Mouse (Mus musculus) midbrain, embryonic 13.5 days (tissue): ENCODE measurements at regions not wholly inside any gene's neighbourhood (a gene's known extent, or its start where the extent isn't known, plus 50 kb on each side); places are given as distances from the start of the nearest gene placed in this dataset.

Experiments
- ATAC-seq: fragments of 200-750 bp; cut with Nextera tagmentation; 2 replicates; pipeline ENCODE4 v1.8.0; 2017; ENCODE audit warnings: mild to moderate bottlenecking, moderate TSS enrichment, moderate library complexity
- H3K27ac ChIP-seq: fragments of 300-500 bp; sonication (generic); 2 replicates; pipeline ENCODE4 v1.5.1; 2015; ENCODE audit warnings: inconsistent platforms, mild to moderate bottlenecking, moderate library complexity
- H3K27me3 ChIP-seq: fragments of 300-500 bp; sonication (generic); 2 replicates; pipeline ENCODE4 v1.6.1; 2015; ENCODE audit warnings: mild to moderate bottlenecking, inconsistent platforms
- H3K36me3 ChIP-seq: fragments of 300-500 bp; sonication (generic); 2 replicates; pipeline ENCODE4 v1.6.1; 2015; ENCODE audit warnings: mild to moderate bottlenecking, inconsistent platforms
- H3K4me1 ChIP-seq: fragments of 300-500 bp; sonication (generic); replicated peaks from 2 replicates; pipeline ENCODE4 v1.6.1; 2015; ENCODE audit warnings: inconsistent platforms
- H3K4me2 ChIP-seq: fragments of 300-500 bp; sonication (generic); replicated peaks from 2 replicates; pipeline ENCODE4 v1.6.1; 2015; ENCODE audit warnings: moderate library complexity, mild to moderate bottlenecking, inconsistent platforms
- H3K4me3 ChIP-seq: fragments of 300-500 bp; sonication (generic); replicated peaks from 2 replicates; pipeline ENCODE4 v1.5.1; 2015; ENCODE audit warnings: mild to moderate bottlenecking, inconsistent platforms
- H3K9ac ChIP-seq: fragments of 300-500 bp; sonication (generic); replicated peaks from 2 replicates; pipeline ENCODE4 v1.6.1; 2015; ENCODE audit warnings: mild to moderate bottlenecking, inconsistent platforms
- H3K9me3 ChIP-seq: fragments of 300-500 bp; sonication (generic); 2 replicates; pipeline ENCODE4 v1.6.1; 2016; ENCODE audit warnings: mild to moderate bottlenecking, inconsistent platforms
- WGBS: fragments of 180-500 bp; shearing (Covaris S2); methylation state at CpG from one replicate; pipeline ENCODE4 v1.1.7; 2015; 5-methylcytosine and 5-hydroxymethylcytosine counted together

DNA sequence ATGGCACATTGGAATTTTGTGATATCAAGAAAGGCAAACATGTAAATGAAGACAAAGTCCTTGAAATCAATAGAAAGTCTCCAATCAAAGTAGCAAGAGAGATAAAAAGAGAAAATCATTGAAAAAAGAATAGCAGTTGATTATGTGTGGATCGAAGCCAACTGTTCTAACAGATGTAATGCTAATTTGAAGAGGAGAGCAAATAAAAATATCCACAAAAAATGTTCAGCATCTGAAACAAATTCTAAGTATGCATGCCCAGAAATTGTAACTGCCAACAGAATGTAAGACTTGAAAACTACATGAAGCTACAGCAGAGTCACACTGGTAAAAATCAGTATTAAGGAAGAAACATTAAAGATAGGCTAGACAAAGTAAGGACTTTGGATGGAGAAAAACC, 587.2 kb upstream of the Galntl6 start:
- WGBS, result 94% methylated on average over 1 of the region's 1 CpGs

DNA sequence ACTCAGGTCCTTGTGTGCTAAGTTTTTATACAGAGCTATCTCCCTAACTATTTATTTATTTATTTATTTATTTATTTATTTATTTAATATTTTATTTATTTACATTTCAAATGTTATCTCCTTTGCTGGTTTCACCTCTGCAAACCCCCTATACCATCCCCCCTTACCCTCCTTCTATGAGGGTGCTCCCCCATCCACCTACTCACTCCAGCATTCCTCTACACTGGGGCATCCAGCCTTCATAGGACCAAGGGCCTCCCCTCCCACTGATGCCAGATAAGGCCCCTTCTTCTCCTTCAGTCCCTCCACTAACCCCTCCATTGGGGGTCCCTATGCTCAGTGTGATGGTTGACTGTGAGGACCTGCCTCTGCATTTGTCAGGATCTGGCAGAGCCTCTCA, 579.0 kb upstream of the Galntl6 start:
- H3K9me3 ChIP-seq, result no peaks in the 10 kb centered on the region
- H3K9ac ChIP-seq, result no peak overlapping the region
- no peaks in the 10 kb centered on the region for H3K27me3 ChIP-seq
- H3K4me1 ChIP-seq, result no peaks in the 10 kb centered on the region
- no peaks in the 10 kb centered on the region for H3K36me3 ChIP-seq
- no peak overlapping the region for H3K4me2 ChIP-seq
- no peak overlapping the region for H3K27ac ChIP-seq
- ATAC-seq, result 0 out of 2 replicates have a peak, but pooled peaks have one; percentile 48
- H3K4me3 ChIP-seq, result no peak overlapping the region

More for the DNA sequence above, 587.2 kb upstream of the Galntl6 start:
- Histone ChIP-seq H3K4me1 (no peaks in the 10 kb centered on the region), H3K9me3 (no peaks in the 10 kb centered on the region), H3K27ac (no peak overlapping the region), H3K9ac (no peak overlapping the region), H3K4me2 (no peak overlapping the region), H3K4me3 (no peak overlapping the region), H3K36me3 (no peaks in the 10 kb centered on the region), H3K27me3 (no peaks in the 10 kb centered on the region)
- ATAC-seq, result no peak

DNA sequence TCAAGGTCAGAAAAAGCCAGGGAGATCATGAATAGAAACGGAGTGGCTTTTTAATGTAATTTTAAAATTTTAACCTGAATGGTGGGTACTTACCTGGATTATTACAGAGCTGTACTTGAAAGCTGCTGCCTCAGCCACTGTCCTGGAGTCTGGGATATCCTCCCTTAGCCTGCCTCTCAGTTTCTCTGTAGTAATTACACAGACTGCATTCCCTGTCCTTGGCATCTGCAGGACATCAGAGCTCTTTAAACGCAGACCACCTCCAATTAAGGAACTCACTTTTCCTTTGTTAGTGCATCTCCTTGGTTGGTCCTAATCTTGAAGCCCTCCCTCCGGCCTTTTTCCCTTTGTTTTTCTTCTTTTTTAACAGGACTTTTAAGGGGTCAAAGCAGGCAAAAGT, 565.8 kb upstream of the Galntl6 start:
- no peak overlapping the region for H3K9ac ChIP-seq

DNA sequence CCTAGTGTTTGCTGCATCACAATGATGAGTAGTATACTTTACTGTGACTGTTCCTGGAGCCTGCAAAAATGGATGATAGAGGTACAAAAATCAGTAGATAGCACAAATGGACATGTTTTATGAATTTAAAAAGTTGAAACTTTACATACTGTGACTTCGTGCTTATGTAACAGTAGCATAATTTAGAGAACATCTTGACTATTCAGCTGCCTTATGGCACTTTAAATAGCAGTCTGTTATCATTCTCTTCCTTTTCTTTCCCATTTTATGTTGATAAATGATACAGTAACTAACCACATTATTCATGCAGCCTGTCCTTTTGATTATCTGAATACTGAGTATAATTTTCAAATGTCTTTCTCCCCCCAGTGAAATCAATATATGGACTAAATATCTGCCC, 561.8 kb upstream of the Galntl6 start:
- Histone ChIP-seq H3K4me3 (no peak overlapping the region), H3K9ac (no peak overlapping the region), H3K27me3 (no peaks in the 10 kb centered on the region), H3K27ac (no peak overlapping the region), H3K4me2 (no peak overlapping the region), H3K4me1 (no peaks in the 10 kb centered on the region), H3K9me3 (no peaks in the 10 kb centered on the region), H3K36me3 (no peaks in the 10 kb centered on the region)
- 97% methylated on average over 1 of the region's 1 CpGs for WGBS
- no peak for ATAC-seq

More for the DNA sequence above, 565.8 kb upstream of the Galntl6 start:
- 14% methylated on average over 3 of the region's 3 CpGs for WGBS
- no peaks in the 10 kb centered on the region for H3K27me3 ChIP-seq
- H3K27ac ChIP-seq, result no peak overlapping the region
- no peak overlapping the region for H3K4me2 ChIP-seq
- no peaks in the 10 kb centered on the region for H3K36me3 ChIP-seq
- H3K9me3 ChIP-seq, result no peaks in the 10 kb centered on the region
- no peaks in the 10 kb centered on the region for H3K4me1 ChIP-seq
- no peak overlapping the region for H3K4me3 ChIP-seq
- ATAC-seq, result no peak

DNA sequence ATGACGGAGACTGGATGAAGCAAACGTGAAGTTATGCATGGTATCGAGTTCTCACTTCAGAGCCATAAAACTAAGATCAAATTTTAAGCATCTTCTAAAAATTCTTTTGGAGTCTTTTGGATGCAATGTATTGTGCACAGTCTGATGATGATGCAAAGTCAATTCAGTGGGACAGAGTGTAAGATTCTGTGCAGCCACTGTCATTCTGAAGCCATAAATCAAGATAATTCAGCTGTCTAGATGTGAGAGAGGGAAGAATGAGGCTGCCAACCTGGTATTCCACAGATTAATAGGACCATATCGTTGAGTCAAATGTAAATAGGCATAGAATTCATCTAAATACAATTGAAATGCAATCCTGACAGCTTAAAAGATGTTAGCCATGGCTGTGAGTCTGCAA, 536.2 kb upstream of the Galntl6 start:
- H3K27me3 ChIP-seq, result no peaks in the 10 kb centered on the region
- no peaks in the 10 kb centered on the region for H3K9me3 ChIP-seq
- H3K9ac ChIP-seq, result no peak overlapping the region
- H3K4me3 ChIP-seq, result no peak overlapping the region
- H3K27ac ChIP-seq, result no peak overlapping the region
- H3K4me2 ChIP-seq, result no peak overlapping the region
- H3K4me1 ChIP-seq, result no peaks in the 10 kb centered on the region
- WGBS, result 66% methylated on average over 4 of the region's 4 CpGs
- H3K36me3 ChIP-seq, result no peaks in the 10 kb centered on the region
- ATAC-seq, result no peak

DNA sequence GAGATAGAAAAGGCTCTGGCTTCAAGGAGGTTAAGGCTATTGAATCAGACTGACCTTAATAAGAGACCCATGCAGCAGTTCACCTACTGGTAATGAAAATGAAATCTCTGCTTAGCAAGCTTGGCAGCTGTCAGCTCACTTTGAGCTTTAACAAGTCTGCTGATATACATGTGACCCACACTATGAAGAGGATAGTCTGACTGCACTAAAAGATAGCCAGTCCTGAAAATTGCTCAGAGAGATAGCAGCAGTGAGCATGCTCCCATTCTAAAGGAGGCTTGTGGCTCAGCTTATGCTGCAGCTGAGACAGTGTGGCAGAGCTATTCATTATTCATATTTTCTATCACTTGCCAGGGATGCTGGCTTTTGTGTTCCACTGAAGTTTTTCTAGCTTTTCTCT, 491.2 kb upstream of the Galntl6 start:
- no peak overlapping the region for H3K4me3 ChIP-seq
- H3K9me3 ChIP-seq, result no peaks in the 10 kb centered on the region
- no peak overlapping the region for H3K4me2 ChIP-seq
- H3K9ac ChIP-seq, result no peak overlapping the region
- H3K27ac ChIP-seq, result no peak overlapping the region
- ATAC-seq, result peak; percentile 93
- H3K4me1 ChIP-seq, result no peaks in the 10 kb centered on the region
- H3K36me3 ChIP-seq, result no peaks in the 10 kb centered on the region
- H3K27me3 ChIP-seq, result no peaks in the 10 kb centered on the region

DNA sequence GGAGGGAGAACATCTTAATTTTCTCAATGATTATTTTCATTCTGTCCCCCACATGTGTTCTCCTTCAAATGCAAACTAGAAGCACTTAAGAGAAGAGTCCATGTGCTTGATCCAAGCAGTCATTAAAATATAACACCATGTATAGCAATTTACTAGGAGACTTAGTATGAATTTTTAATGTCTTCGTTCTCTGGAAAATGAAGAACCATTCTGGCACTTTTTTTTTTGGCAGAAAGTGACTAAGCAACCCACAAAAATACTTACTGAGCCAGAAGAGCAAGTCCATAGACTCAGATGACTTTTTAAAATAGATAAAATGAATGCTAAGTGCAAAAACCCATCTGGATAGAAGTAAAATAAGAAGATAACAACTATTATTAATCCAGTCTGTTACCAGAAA, 477.3 kb upstream of the Galntl6 start:
- H3K27ac ChIP-seq, result no peak overlapping the region
- WGBS, result 76% methylated on average over 1 of the region's 1 CpGs
- no peaks in the 10 kb centered on the region for H3K36me3 ChIP-seq
- no peak overlapping the region for H3K4me3 ChIP-seq
- no peaks in the 10 kb centered on the region for H3K4me1 ChIP-seq
- no peak overlapping the region for H3K4me2 ChIP-seq
- no peak overlapping the region for H3K9ac ChIP-seq
- ATAC-seq, result no peak
- no peaks in the 10 kb centered on the region for H3K9me3 ChIP-seq
- no peaks in the 10 kb centered on the region for H3K27me3 ChIP-seq

DNA sequence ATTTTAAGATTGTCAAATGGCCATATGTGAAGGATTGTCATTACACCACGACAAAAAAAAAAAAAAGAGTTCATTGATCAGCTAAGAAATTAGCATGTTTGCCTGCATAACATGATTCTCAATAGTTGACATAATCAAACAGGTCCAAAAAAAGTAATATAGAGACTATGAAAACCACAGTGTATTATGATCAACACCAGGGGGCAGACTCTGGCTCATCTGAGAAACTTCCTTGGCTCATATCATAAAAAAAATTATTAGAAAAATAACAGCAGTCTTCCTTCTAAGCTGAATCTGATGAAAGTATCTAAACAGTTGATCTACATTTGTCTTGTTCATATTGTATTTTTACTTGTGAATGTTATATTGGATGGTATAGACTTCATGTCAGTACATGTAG, 472.3 kb upstream of the Galntl6 start:
- Histone ChIP-seq H3K36me3 (no peaks in the 10 kb centered on the region), H3K27me3 (no peaks in the 10 kb centered on the region), H3K4me2 (no peak overlapping the region), H3K9ac (no peak overlapping the region), H3K27ac (no peak overlapping the region), H3K4me3 (no peak overlapping the region), H3K9me3 (0 out of 2 replicates have a peak, but pooled peaks cover 4% of the 10 kb centered on the region), H3K4me1 (no peaks in the 10 kb centered on the region)
- ATAC-seq, result no peak
- 68% methylated on average over 1 of the region's 1 CpGs for WGBS

DNA sequence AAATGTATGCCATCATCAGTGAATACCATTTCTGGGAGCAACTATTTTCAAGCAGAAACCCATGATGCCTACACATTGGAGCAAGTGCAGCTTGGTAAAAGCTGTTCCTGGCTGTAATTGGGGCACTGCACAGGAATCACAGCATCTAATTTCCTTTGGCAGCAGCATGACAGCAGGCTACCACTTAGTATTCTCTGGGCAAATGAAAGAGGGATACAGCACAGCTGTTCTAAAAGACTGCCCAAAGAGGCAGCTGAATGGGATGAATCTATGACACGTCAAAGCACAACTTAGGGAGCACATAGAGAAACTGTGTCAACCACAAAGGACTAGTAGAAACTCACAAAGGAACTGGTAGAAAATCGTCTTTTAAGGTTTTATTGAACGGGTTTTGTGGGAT, 440.5 kb upstream of the Galntl6 start:
- Histone ChIP-seq H3K4me2 (no peak overlapping the region), H3K9me3 (no peaks in the 10 kb centered on the region), H3K9ac (no peak overlapping the region), H3K27me3 (no peaks in the 10 kb centered on the region), H3K36me3 (no peaks in the 10 kb centered on the region), H3K27ac (no peak overlapping the region), H3K4me3 (no peak overlapping the region), H3K4me1 (no peaks in the 10 kb centered on the region)
- WGBS, result 60% methylated on average over 3 of the region's 3 CpGs
- peak; percentile 56; the same call in 1 of the 2 replicates for ATAC-seq

DNA sequence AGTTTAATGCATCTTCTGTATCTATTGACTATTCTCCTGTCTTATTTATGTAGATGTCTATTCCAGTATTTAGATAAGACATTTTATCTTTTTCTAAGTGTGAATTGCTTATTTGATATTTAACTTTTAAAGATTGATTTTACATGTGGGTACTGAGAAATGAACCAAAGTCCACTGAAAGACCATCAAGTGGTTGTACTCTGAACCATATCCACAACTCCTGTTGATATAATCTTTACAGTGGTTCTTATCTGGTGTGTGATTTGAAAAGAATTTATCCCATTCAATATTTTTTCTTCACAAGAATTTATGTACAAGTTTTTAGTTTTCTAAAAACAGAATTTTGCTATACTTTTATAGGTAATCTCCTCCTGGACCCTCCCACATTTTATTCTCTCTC, 422.6 kb upstream of the Galntl6 start:
- no peak overlapping the region for H3K4me3 ChIP-seq

More for the DNA sequence above, 422.6 kb upstream of the Galntl6 start:
- Histone ChIP-seq H3K27me3 (no peaks in the 10 kb centered on the region), H3K36me3 (no peaks in the 10 kb centered on the region), H3K9ac (no peak overlapping the region), H3K4me1 (no peaks in the 10 kb centered on the region), H3K9me3 (no peaks in the 10 kb centered on the region), H3K27ac (no peak overlapping the region), H3K4me2 (no peak overlapping the region)
- ATAC-seq, result no peak
